Mouse (Mus musculus): ENCODE measurements around the gene Hpse2. TPM values are rescaled to one million over a fixed set of nuclear protein-coding genes. Genes with fewer than 3 reads are reported as not detected.

The Hpse2 gene
- total RNA-seq, 1 experiment from 2014 or later, result 0.05 TPM

DNA sequence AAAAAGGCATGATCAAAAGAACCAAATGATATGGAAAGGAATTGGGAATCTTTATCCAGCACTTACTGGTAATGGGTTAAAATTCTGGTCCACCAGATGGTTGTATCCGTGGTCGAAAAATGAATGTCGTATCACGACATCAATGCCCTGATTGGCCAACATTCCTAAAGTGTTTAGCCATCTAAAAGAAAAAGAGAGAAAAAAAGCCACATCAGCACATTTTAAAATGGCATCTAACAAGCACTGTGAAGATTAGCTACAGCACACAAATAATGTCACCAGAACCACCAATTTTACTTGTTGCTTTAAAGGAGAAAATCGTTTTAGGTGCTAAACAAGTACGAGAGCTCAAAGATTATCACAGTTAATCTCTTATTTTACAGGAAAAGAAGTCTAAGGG is 479.6 kb downstream of the Hpse2 start:
- no peak for ATAC-seq (replicated peaks in 1 of 2; ENCODE audit: insufficient read depth in 1 of 2, low FRiP score in 2 of 2, low TSS enrichment in 1 of 2, low read depth in 1 of 2, poor library complexity in 2 of 2, severe bottlenecking in 2 of 2)

DNA sequence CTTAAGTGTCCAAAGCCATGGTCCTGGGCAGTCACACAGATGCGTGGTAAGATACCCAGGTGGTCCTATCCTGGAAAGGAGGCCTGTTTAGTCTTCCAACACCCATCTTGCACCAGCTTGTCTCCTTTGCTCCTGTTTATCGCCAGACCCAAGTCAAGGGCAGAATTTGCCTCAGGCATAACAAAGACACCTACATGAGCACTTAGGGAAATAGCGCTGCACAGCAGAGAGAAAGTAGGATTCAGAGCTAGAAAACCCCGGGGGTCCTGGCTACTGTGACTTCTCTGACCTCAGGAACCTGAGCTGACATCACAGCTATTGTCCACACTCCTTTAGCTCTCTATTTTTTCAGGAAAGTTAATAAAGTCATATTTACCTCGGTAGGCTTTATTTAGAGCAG is 481.8 kb downstream of the Hpse2 start:
- ATAC-seq (replicated peaks in 1 of 2; ENCODE audit: insufficient read depth in 1 of 2, low FRiP score in 2 of 2, low TSS enrichment in 1 of 2, low read depth in 1 of 2, poor library complexity in 2 of 2, severe bottlenecking in 2 of 2), result no peak

- no peak for ATAC-seq (replicated peaks in 1 of 2; ENCODE audit: insufficient read depth in 1 of 2, low FRiP score in 2 of 2, low TSS enrichment in 1 of 2, low read depth in 1 of 2, poor library complexity in 2 of 2, severe bottlenecking in 2 of 2)
These were observed 483.4 kb downstream of the Hpse2 start for GRCm38 (mm10) chr19:42904726-42905125.

DNA sequence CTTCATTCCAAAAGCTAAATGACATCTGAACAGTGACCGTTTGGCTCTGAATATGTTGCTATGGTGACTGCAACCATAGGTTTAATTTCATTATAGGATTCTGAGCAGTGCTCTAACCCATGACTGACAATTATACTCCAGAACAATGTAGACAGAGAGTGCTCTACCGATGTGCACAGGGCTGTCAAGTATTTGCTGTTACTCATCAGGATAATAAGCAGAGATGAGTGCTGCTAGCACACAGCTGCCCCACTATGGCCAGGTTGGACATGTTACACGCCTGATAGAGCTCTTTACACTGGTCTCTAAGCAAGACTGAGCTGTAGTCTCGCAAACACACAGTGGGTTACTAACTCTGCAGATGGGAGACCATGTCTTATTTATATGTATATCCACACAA is 483.9 kb downstream of the Hpse2 start:
- no peak for ATAC-seq (replicated peaks in 1 of 2; ENCODE audit: insufficient read depth in 1 of 2, low FRiP score in 2 of 2, low TSS enrichment in 1 of 2, low read depth in 1 of 2, poor library complexity in 2 of 2, severe bottlenecking in 2 of 2)

GRCm38 (mm10) chr19:42903840-42904239 is 484.3 kb downstream of the Hpse2 start:
- ATAC-seq (replicated peaks in 1 of 2; ENCODE audit: insufficient read depth in 1 of 2, low FRiP score in 2 of 2, low TSS enrichment in 1 of 2, low read depth in 1 of 2, poor library complexity in 2 of 2, severe bottlenecking in 2 of 2), result no peak

- ATAC-seq (replicated peaks in 1 of 2; ENCODE audit: insufficient read depth in 1 of 2, low FRiP score in 2 of 2, low TSS enrichment in 1 of 2, low read depth in 1 of 2, poor library complexity in 2 of 2, severe bottlenecking in 2 of 2), result no peak
These were observed 485.6 kb downstream of the Hpse2 start for GRCm38 (mm10) chr19:42902410-42903021.

DNA sequence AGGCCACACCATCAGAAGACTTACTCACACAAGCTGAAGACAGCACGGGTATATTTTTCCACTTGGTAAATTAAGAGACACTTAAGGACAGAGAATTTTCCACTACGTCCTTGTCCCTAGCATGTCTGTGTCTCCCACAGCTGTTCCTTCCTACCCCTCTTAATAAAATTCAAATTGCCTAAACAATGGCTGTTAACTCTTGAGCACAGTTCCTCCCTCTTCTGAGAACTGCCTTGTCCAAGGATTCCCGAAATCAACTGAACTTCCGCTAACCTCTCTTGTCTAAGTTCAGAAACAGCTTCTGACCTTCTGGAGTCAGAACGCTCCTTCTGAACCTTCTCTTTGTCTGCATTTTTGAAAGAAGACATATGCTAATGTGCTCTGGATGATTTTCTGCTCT is 496.6 kb downstream of the Hpse2 start:
- ATAC-seq (replicated peaks in 1 of 2; ENCODE audit: insufficient read depth in 1 of 2, low FRiP score in 2 of 2, low TSS enrichment in 1 of 2, low read depth in 1 of 2, poor library complexity in 2 of 2, severe bottlenecking in 2 of 2), result no peak

- no peak for ATAC-seq (replicated peaks in 1 of 2; ENCODE audit: insufficient read depth in 1 of 2, low FRiP score in 2 of 2, low TSS enrichment in 1 of 2, low read depth in 1 of 2, poor library complexity in 2 of 2, severe bottlenecking in 2 of 2)
These were observed 510.5 kb downstream of the Hpse2 start for GRCm38 (mm10) chr19:42877653-42878052.

GRCm38 (mm10) chr19:42876563-42876962 is 511.6 kb downstream of the Hpse2 start:
- ATAC-seq (replicated peaks in 1 of 2; ENCODE audit: insufficient read depth in 1 of 2, low FRiP score in 2 of 2, low TSS enrichment in 1 of 2, low read depth in 1 of 2, poor library complexity in 2 of 2, severe bottlenecking in 2 of 2), result no peak

DNA sequence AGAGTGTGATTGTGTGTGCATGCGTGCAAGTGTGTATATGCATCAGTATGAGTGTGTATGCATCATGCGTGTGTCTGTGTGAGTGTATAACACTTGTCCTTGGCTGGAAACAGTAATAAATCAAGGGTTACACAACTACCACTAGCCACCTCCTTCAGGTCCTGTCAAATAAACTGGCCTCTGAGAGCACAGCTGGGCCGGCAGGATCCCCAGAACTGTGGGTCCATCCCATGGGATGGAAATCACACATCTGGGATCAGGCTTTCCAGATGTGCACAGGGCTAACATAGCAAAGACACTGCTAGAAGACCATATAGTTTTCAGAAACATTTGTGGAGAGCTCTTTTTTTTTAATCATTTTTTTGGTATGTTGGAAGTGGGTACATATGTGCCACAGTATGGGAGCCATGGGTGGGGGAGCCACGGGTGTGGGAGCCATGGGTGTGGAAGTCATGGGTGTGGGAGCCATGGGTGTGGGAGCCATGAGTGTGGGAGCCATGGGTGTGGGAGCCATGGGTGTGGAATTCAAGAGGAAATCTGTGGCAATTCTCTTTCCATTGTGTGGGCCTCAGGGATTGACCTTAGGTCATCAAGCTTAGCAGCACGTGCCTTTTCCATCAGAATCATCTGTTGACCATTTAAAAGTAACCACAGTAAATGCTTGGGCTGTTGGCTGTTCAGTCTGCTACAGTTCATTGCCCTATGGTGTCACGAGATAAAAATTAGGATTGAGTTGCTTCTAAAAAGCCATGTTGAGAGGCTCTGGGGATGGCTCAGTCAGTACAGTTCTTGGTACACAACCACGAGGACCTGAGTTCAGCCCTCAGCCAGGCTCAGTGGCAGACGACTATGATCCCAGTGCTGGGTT is 518.3 kb downstream of the Hpse2 start:
- ATAC-seq (replicated peaks in 1 of 2; ENCODE audit: insufficient read depth in 1 of 2, low FRiP score in 2 of 2, low TSS enrichment in 1 of 2, low read depth in 1 of 2, poor library complexity in 2 of 2, severe bottlenecking in 2 of 2), result no peak

DNA sequence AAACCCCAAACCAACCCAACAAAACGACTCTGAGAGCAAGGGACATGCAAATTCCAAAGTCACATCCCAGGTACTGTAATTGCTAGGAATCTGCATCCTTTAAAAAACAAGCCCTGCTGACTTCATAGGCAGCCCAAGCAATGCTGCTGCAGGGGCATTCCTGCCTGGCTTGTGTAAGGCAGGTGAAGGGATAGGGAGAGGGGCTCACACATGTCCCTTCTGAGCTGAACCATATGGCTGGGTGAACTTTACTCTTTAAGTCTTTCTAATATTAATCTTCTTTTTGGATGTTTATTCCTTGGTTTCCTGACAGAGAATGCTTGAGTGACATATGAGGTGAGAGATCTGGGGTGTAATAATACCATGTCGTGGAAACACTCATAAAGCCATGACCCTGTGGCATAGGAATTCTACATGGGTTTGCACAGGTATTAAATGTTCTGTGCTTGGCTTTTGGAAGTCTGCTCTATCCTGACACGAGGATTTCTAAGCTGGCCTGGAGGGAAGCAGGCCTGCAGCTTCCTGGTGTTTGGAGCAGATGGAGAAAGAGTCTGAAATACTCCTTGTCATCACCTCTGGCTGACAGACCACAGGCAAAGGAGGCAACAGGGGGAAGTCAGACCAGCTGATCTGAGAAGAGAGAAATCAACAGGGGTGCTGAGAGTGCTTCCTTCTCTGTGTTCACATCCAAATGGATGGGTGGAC is 519.0 kb downstream of the Hpse2 start:
- no peak for ATAC-seq (replicated peaks in 1 of 2; ENCODE audit: insufficient read depth in 1 of 2, low FRiP score in 2 of 2, low TSS enrichment in 1 of 2, low read depth in 1 of 2, poor library complexity in 2 of 2, severe bottlenecking in 2 of 2)

DNA sequence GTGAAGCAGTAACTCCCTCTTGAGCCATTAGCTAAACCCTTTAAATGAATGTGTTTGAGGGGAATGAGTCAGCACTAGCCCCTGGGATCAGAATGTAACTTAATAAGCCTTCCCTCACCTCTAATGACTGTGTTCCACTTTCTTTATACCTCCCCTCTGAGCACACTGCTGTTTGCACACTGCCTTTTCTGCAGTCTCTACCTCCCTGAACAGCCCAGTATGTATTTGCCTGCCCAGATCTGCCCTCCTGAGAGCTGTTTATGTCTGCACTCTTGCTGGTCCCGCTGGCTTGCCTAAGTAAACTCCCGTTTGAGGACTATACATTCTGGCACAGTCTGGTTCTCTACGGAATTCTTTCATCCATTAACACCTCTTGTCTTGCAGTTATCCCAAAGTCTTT is 525.1 kb downstream of the Hpse2 start:
- no peak for ATAC-seq (replicated peaks in 1 of 2; ENCODE audit: insufficient read depth in 1 of 2, low FRiP score in 2 of 2, low TSS enrichment in 1 of 2, low read depth in 1 of 2, poor library complexity in 2 of 2, severe bottlenecking in 2 of 2)

GRCm38 (mm10) chr19:42857096-42857495 is 531.1 kb downstream of the Hpse2 start:
- ATAC-seq (replicated peaks in 1 of 2; ENCODE audit: insufficient read depth in 1 of 2, low FRiP score in 2 of 2, low TSS enrichment in 1 of 2, low read depth in 1 of 2, poor library complexity in 2 of 2, severe bottlenecking in 2 of 2), result no peak

- ATAC-seq (replicated peaks in 1 of 2; ENCODE audit: insufficient read depth in 1 of 2, low FRiP score in 2 of 2, low TSS enrichment in 1 of 2, low read depth in 1 of 2, poor library complexity in 2 of 2, severe bottlenecking in 2 of 2), result no peak
These were observed 532.5 kb downstream of the Hpse2 start for GRCm38 (mm10) chr19:42855649-42856048.

DNA sequence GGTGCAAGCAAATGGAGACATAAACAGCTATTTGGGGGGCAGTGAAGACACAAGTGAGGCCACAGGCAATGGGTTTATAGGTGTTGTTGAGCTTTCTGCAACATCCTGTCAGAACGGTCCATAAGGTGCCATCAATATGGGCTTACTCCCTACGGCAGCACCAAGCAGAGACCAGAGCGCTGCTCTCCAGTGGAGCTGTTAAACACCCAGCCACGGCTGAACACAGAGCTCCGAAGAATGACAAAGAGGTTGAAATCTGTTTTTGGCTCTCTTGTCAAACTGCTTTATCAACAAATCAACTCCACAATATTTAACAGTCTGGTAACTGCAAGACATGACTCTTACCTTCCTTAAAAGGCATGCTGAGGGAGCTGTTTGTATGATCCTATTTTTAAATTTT is 537.7 kb downstream of the Hpse2 start:
- no peak for ATAC-seq (replicated peaks in 1 of 2; ENCODE audit: insufficient read depth in 1 of 2, low FRiP score in 2 of 2, low TSS enrichment in 1 of 2, low read depth in 1 of 2, poor library complexity in 2 of 2, severe bottlenecking in 2 of 2)

DNA sequence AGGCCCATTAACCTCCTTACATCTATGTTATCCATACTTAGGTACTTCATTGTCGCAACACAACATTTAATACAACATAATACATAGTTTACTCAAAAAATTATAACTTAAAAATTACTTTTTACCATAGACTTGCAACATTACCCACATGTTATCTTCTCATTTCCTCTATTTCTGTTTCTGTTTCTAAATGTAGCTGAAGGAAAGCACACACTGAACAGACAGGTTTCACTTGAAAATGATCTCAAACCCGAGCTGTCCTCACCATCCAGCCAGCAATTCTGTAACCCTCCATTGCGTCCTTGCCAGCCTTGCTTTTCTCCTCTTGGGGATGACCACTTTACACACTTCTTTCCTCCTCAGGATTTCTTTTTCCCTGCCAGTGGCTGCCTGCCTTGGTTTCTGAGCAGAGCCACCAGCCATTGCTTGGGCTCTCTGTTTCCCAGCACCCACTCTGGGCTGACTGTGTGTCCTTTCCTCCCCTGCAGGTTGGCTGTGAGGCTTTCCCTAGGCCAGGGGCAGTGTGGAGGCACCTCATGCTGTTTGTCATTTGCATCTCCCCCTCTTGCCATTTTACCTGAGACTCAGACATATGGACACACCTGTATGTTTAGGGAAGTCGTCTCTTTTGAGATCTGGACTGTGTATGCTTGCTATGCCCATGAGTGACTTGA is 548.4 kb downstream of the Hpse2 start:
- no peak for ATAC-seq (replicated peaks in 1 of 2; ENCODE audit: insufficient read depth in 1 of 2, low FRiP score in 2 of 2, low TSS enrichment in 1 of 2, low read depth in 1 of 2, poor library complexity in 2 of 2, severe bottlenecking in 2 of 2)

- ATAC-seq (replicated peaks in 1 of 2; ENCODE audit: insufficient read depth in 1 of 2, low FRiP score in 2 of 2, low TSS enrichment in 1 of 2, low read depth in 1 of 2, poor library complexity in 2 of 2, severe bottlenecking in 2 of 2), result no peak
These were observed 549.0 kb downstream of the Hpse2 start for GRCm38 (mm10) chr19:42839118-42839517.

GRCm38 (mm10) chr19:42838271-42838670 is 549.9 kb downstream of the Hpse2 start:
- ATAC-seq (replicated peaks in 1 of 2; ENCODE audit: insufficient read depth in 1 of 2, low FRiP score in 2 of 2, low TSS enrichment in 1 of 2, low read depth in 1 of 2, poor library complexity in 2 of 2, severe bottlenecking in 2 of 2), result no peak
